Mouse (Mus musculus) G1E (cell line): ENCODE results near the gene Gm45140.

Experiments used
- CTCF ChIP-seq: IDR thresholded peaks from 2 replicates; pipeline ENCODE4 v1.5.1; 2012; ENCODE audit warnings: low read depth, low read length, inconsistent platforms, mixed read lengths
- POLR2AphosphoS5 ChIP-seq: IDR thresholded peaks from 2 replicates; pipeline ENCODE4 v1.6.1; 2012; ENCODE audit warnings: low read depth, low read length, inconsistent platforms; ENCODE audit not compliant: insufficient replicate concordance
- TAL1 ChIP-seq: conservative IDR thresholded peaks from 2 replicates; pipeline ENCODE4 v1.6.1; 2012; ENCODE audit warnings: low read depth, low read length, inconsistent platforms, mixed read lengths

- TF ChIP-seq TAL1 (no peak), POLR2AphosphoS5 (no peak), CTCF (no peak)
Measured at GRCm38 (mm10) chr6:87762161-87762560, 73.4 kb downstream of the Gm45140 start.
